Comparison of ENCODE assay signal across 36 mouse cellular contexts in the genomic region with DNA sequence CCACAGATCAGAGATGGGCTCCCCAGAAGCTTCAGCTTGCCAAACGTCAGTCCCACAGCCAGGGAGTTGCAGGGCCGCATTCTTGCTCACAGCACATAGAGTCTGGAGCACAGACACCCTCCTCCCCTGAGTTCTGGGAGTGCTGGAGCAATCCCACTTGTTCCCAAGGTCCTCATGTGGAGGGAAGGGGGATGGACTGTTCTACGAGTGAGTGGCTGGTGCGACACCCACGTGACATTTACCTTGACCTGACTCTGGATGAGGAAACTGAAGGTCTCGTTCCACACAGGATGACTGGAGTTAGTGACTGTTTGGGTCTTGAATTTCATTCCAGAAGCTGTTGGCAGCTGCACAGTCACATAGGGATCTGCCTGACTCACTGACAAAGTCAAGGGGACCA. TPM values are rescaled to one million over a fixed set of nuclear protein-coding genes. Genes with fewer than 3 reads are reported as not detected.
A peak's percentile ranks its signal among the peaks of the same experiment; 100 is the strongest.
DNase-seq lines count a peak whose midpoint lies in the region; ATAC-seq and TF ChIP-seq lines count a peak whose summit lies in the region.
"Had no signal": no experiment of that assay in that cellular context is flagged by ENCODE, and none has a peak within 500 bp of the region (broad histone marks: within the 10 kb centered on the region; RNA-seq: fewer than 3 reads in every experiment).

No protein-coding gene starts in this region.

- ATAC-seq in liver, embryonic 11.5 days (replicated peaks; ENCODE audit: low FRiP score), result no peak
- no peak for ATAC-seq in forebrain, embryonic 15.5 days (replicated peaks)
- ATAC-seq: activated CD4-positive, CD25-positive, alpha-beta regulatory T cell, adult 4 months; forebrain, embryonic 13.5 days; intestine, embryonic 16.5 days had no signal

- H3K4me1 ChIP-seq in liver, adult 2 months (ENCODE audit: control insufficient read depth, insufficient read depth, low read length), result peaks cover 7% of the 10 kb centered on the region
- no peaks in the 10 kb centered on the region for H3K4me1 ChIP-seq in liver, embryonic 11.5 days (replicated peaks; ENCODE audit: control insufficient read depth, insufficient read depth, low read length)
- H3K4me1 ChIP-seq in forebrain, embryonic 15.5 days, result no peaks in the 10 kb centered on the region
- H3K4me1 ChIP-seq: embryonic facial prominence, embryonic 15.5 days; forebrain, embryonic 13.5 days; heart, embryonic 10.5 days; hindbrain, embryonic 13.5 days had no signal

- no peaks in the 10 kb centered on the region for H3K79me2 ChIP-seq in liver, adult 2 months (ENCODE audit: control insufficient read depth, insufficient read depth, low read length)

- no peaks in the 10 kb centered on the region for H3K27me3 ChIP-seq in liver, adult 2 months (ENCODE audit: control insufficient read depth, insufficient read depth, low read length)
- no peaks in the 10 kb centered on the region for H3K27me3 ChIP-seq in liver, embryonic 11.5 days (replicated peaks; ENCODE audit: control insufficient read depth, insufficient read depth, low read length)
- H3K27me3 ChIP-seq in forebrain, embryonic 15.5 days, result no peaks in the 10 kb centered on the region
- H3K27me3 ChIP-seq: embryonic facial prominence, embryonic 15.5 days; forebrain, embryonic 13.5 days; hindbrain, embryonic 13.5 days had no signal

- 57% methylated on average over 6 of the region's 6 CpGs for whole genome bisulfite sequencing in liver, adult 2 months
- 48% methylated on average over 6 of the region's 6 CpGs for WGBS in liver, embryonic 11.5 days
- WGBS in forebrain, embryonic 15.5 days, result 60% methylated on average over 6 of the region's 6 CpGs

- no peak for TF ChIP-seq CTCF in liver, adult 2 months (IDR thresholded peaks at IDR 0.05; ENCODE audit: low read depth, low read length)

- TF ChIP-seq POLR2A in liver, adult 2 months (IDR thresholded peaks at IDR 0.05; ENCODE audit: extremely low read depth, insufficient read depth, low read length), result no peak

- no peaks in the 10 kb centered on the region for H3K36me3 ChIP-seq in liver, adult 2 months (ENCODE audit: control insufficient read depth, insufficient read depth, low read length)
- H3K36me3 ChIP-seq in liver, embryonic 11.5 days (ENCODE audit: control insufficient read depth, insufficient read depth, low read length), result no peaks in the 10 kb centered on the region
- H3K36me3 ChIP-seq in forebrain, embryonic 15.5 days, result no peaks in the 10 kb centered on the region
- H3K36me3 ChIP-seq: embryonic facial prominence, embryonic 15.5 days; heart, embryonic 10.5 days; hindbrain, embryonic 13.5 days had no signal

- no peak overlapping the region for H3K4me2 ChIP-seq in liver, embryonic 11.5 days
- no peak overlapping the region for H3K4me2 ChIP-seq in forebrain, embryonic 15.5 days (replicated peaks)
- H3K4me2 ChIP-seq: embryonic facial prominence, embryonic 15.5 days; forebrain, embryonic 13.5 days; hindbrain, embryonic 13.5 days had no signal

- H3K27ac ChIP-seq in liver, adult 2 months (replicated peaks; ENCODE audit: insufficient read depth, low read depth, low read length), result no peak overlapping the region
- no peak overlapping the region for H3K27ac ChIP-seq in liver, embryonic 11.5 days (ENCODE audit: low read depth, low read length)
- H3K27ac ChIP-seq in forebrain, embryonic 15.5 days (replicated peaks), result no peak overlapping the region
- H3K27ac ChIP-seq: embryonic facial prominence, embryonic 15.5 days; forebrain, embryonic 13.5 days; heart, embryonic 10.5 days; hindbrain, embryonic 13.5 days had no signal

- H3K4me3 ChIP-seq in liver, adult 2 months (ENCODE audit: insufficient read depth, low read depth, low read length), result no peak overlapping the region
- no peak overlapping the region for H3K4me3 ChIP-seq in liver, embryonic 11.5 days (ENCODE audit: low read depth, low read length)
- no peak overlapping the region for H3K4me3 ChIP-seq in forebrain, embryonic 15.5 days
- H3K4me3 ChIP-seq: embryonic facial prominence, embryonic 15.5 days; forebrain, embryonic 13.5 days; heart, embryonic 10.5 days; hindbrain, embryonic 13.5 days had no signal

- peak; percentile 84 to 93 for DNase-seq in adrenal gland, adult (ENCODE audit: inconsistent age in 2 of 2, low spot score in 1 of 2)
- DNase-seq in adrenal gland, postnatal 4 days (ENCODE audit: low spot score in 2 of 2), result no peak
- DNase-seq in liver, adult 2 months (ENCODE audit: extremely low read depth, low read depth, low spot score), result peak; percentile 24
- no peak for DNase-seq in liver, embryonic 11.5 days (ENCODE audit: low spot score)
- DNase-seq in adrenal gland, postnatal 14 days, result peak; percentile 78
- DNase-seq in embryo, embryonic 10 days (ENCODE audit: low spot score), result no peak
- DNase-seq: cerebellum, adult 11-12 months; cerebellum, adult 9-11 months; heart, postnatal 36 days; kidney, adult 9 months; kidney, postnatal 10 days; layer of hippocampus, postnatal 36 days; left cerebral cortex, postnatal 4 days; liver; lung, postnatal 10 days; midbrain, embryonic 14.5 days; retina, postnatal 1 day; right cerebral cortex, postnatal 14 days had no signal

- H3K9ac ChIP-seq in liver, adult 2 months (ENCODE audit: low read depth, low read length), result no peak overlapping the region
- no peak overlapping the region for H3K9ac ChIP-seq in liver, embryonic 11.5 days (ENCODE audit: low read depth, low read length)
- H3K9ac ChIP-seq in forebrain, embryonic 15.5 days (replicated peaks), result no peak overlapping the region
- H3K9ac ChIP-seq: embryonic facial prominence, embryonic 15.5 days; forebrain, embryonic 13.5 days; hindbrain, embryonic 13.5 days had no signal

- H3K9me3 ChIP-seq in liver, embryonic 11.5 days (ENCODE audit: control insufficient read depth, low read length), result no peaks in the 10 kb centered on the region
- H3K9me3 ChIP-seq in forebrain, embryonic 15.5 days, result no peaks in the 10 kb centered on the region
- H3K9me3 ChIP-seq: embryonic facial prominence, embryonic 15.5 days; forebrain, embryonic 13.5 days; heart, embryonic 10.5 days; hindbrain, embryonic 13.5 days had no signal

RNA-seq across cellular contexts. Expression of a gene that starts 5.4 kb away (rescaled TPM):
- total RNA-seq in adrenal gland, postnatal 4 days (2021), result under 1 TPM in 1 of 2 experiments, not detected in 1; 0.28 TPM
- not detected in 2 replicates for total RNA-seq in liver, adult 2 months (2014; rRNA removed)
- polyA plus RNA-seq in liver, adult 2 months (2012; rRNA removed), result not detected in 2 replicates
- not detected in 2 replicates for polyA plus RNA-seq in liver, embryonic 11.5 days (2014; fragmentation: Nextera tagmentation; extraction: Ambion mirVana)
- total RNA-seq in adrenal gland, postnatal 14 days (2021), result not detected in 2 replicates
- polyA plus RNA-seq in forebrain, embryonic 15.5 days (2015; fragmentation: Nextera tagmentation; extraction: Ambion mirVana), result not detected in 2 replicates
- total RNA-seq: CH12.LX; ES-E14; gastrocnemius, adult 8-10 months; granulocyte monocyte progenitor cell, adult 5-6 weeks; heart, postnatal 36 days; layer of hippocampus, postnatal 36 days; monocyte, adult 5-6 weeks had no signal
- polyA plus RNA-seq: activated CD4-positive, CD25-positive, alpha-beta regulatory T cell, adult 4 months; C2C12; forebrain, embryonic 13.5 days; heart, embryonic 10.5 days; heart, embryonic 16.5 days; hindbrain, embryonic 13.5 days; intestine, embryonic 16.5 days; large intestine, adult 2 months; midbrain, embryonic 14.5 days; neural tube, embryonic 14.5 days; small intestine, adult 2 months; stomach, embryonic 14.5 days had no signal

RNA-seq across cellular contexts. Expression of a gene that starts 30.4 kb away (rescaled TPM):
- not detected for total RNA-seq in adrenal gland, postnatal 4 days (2021)
- 0.09 TPM in 1 of 2 replicates, not detected in the other for total RNA-seq in liver, adult 2 months (2014; rRNA removed)
- 0.05 and 0.15 TPM in 2 replicates for polyA plus RNA-seq in liver, adult 2 months (2012; rRNA removed)
- 0.10 TPM in 1 of 2 replicates, not detected in the other for polyA plus RNA-seq in liver, embryonic 11.5 days (2014; fragmentation: Nextera tagmentation; extraction: Ambion mirVana)
- 0.23 TPM in 1 of 2 replicates, not detected in the other for total RNA-seq in adrenal gland, postnatal 14 days (2021)
- polyA plus RNA-seq in forebrain, embryonic 15.5 days (2015; fragmentation: Nextera tagmentation; extraction: Ambion mirVana), result not detected in 2 replicates
- total RNA-seq: gastrocnemius, adult 8-10 months; granulocyte monocyte progenitor cell, adult 5-6 weeks; heart, postnatal 36 days; layer of hippocampus, postnatal 36 days; left cerebral cortex, postnatal 4 days; monocyte, adult 5-6 weeks had no signal
- polyA plus RNA-seq: C2C12; forebrain, embryonic 13.5 days; hindbrain, embryonic 13.5 days; midbrain, embryonic 14.5 days; neural tube, embryonic 14.5 days; stomach, embryonic 14.5 days had no signal

RNA-seq across cellular contexts. Expression of a gene that starts 38.4 kb away (rescaled TPM):
- total RNA-seq in adrenal gland, postnatal 4 days (2021), result 1 to 10 TPM; 2.2 to 2.9 TPM
- total RNA-seq in liver, adult 2 months (2014; rRNA removed), result not detected in 2 replicates
- polyA plus RNA-seq in liver, adult 2 months (2012; rRNA removed), result not detected in 2 replicates
- not detected in 2 replicates for polyA plus RNA-seq in liver, embryonic 11.5 days (2014; fragmentation: Nextera tagmentation; extraction: Ambion mirVana)
- total RNA-seq in adrenal gland, postnatal 14 days (2021), result 0.48 and 0.53 TPM in 2 replicates
- polyA plus RNA-seq in forebrain, embryonic 15.5 days (2015; fragmentation: Nextera tagmentation; extraction: Ambion mirVana), result 1.7 and 1.8 TPM in 2 replicates
- total RNA-seq: CH12.LX; granulocyte monocyte progenitor cell, adult 5-6 weeks; monocyte, adult 5-6 weeks had no signal
- polyA plus RNA-seq: C2C12; large intestine, adult 2 months had no signal

Comparison
In these comparisons a context has a peak if more than half of its experiments do, and no peak if none do; other contexts are left out.
1. DNase-seq: peak in adrenal gland, adult (2 of 2), liver, adult 2 months (single experiment) and adrenal gland, postnatal 14 days (single experiment); none in adrenal gland, postnatal 4 days (0 of 2), liver, embryonic 11.5 days (single experiment) and embryo, embryonic 10 days (single experiment).